Mouse (Mus musculus) lung, adult 2 months (tissue): ENCODE measurements at regions not wholly inside any gene's neighbourhood (a gene's known extent, or its start where the extent isn't known, plus 50 kb on each side); places are given as distances from the start of the nearest gene placed in this dataset.

Experiments used
- CTCF ChIP-seq: fragments of 200-500 bp; IDR thresholded peaks from 2 replicates; pipeline ENCODE4 v1.5.1; 2011; ENCODE audit warnings: mild to moderate bottlenecking, low read length, control low read depth; ENCODE audit not compliant: insufficient read depth
- POLR2A ChIP-seq: fragments of 200-500 bp; IDR thresholded peaks from 2 replicates; pipeline ENCODE4 v1.6.1; 2011; ENCODE audit warnings: low read depth, mild to moderate bottlenecking, control low read depth, low read length, borderline replicate concordance; ENCODE audit errors: extremely low read depth

- TF ChIP-seq POLR2A = no peak
- TF ChIP-seq CTCF = no peak
These were observed 64.4 kb upstream of the Wnt4 start for GRCm38 (mm10) chr4:137212846-137213245.
